Mouse (Mus musculus) bone marrow macrophage, adult 2 months (primary cell): ENCODE data around the gene Olfr1106. TPM values are rescaled to one million over a fixed set of nuclear protein-coding genes. Genes with fewer than 3 reads are reported as not detected.

Experiments used
- H3K27ac ChIP-seq: 2 replicates; pipeline ENCODE4 v1.5.1; 2012; ENCODE audit warnings: low read depth, low read length; ENCODE audit not compliant: insufficient read depth
- H3K4me1 ChIP-seq: 2 replicates; pipeline ENCODE4 v1.6.1; 2012; ENCODE audit warnings: low read length; ENCODE audit not compliant: control insufficient read depth, insufficient read depth
- H3K4me3 ChIP-seq: 2 replicates; pipeline ENCODE4 v1.5.1; 2012; ENCODE audit warnings: mild to moderate bottlenecking, low read length, moderate library complexity; ENCODE audit not compliant: insufficient read depth
- CTCF ChIP-seq: IDR thresholded peaks from 2 replicates; pipeline ENCODE4 v1.5.1; 2012; ENCODE audit warnings: low read depth, mild to moderate bottlenecking, low read length, moderate library complexity
- POLR2A ChIP-seq: IDR thresholded peaks from 2 replicates; pipeline ENCODE4 v1.6.1; 2012; ENCODE audit warnings: mild to moderate bottlenecking, low read depth, low read length, borderline replicate concordance
- polyA plus RNA-seq: library from polyadenylated mRNA; stranded (reverse); fragments of >200 nt; gene quantifications from 2 replicates; pipeline ENCODE4 v1.2.4, GENCODE M21; 2012; ENCODE audit not compliant: missing spikeins, insufficient read depth, insufficient read length

Gene Olfr1106
- polyA plus RNA-seq, result not detected in 2 replicates

GRCm38 (mm10) chr2:87052173-87052572 lies at the start of gene Olfr1106:
Gene Olfr1106 (minus strand): TSS chr2:87052273.
- Histone ChIP-seq H3K4me3 (no peak within 1 kb of the TSS), H3K4me1 (no peaks in the 10 kb centered on the region), H3K27ac (no peak within 1 kb of the TSS)
- no peak for TF ChIP-seq CTCF
- TF ChIP-seq POLR2A, result no peak

- no peak within 1 kb of the TSS for H3K4me3 ChIP-seq
- no peak within 1 kb of the TSS for H3K27ac ChIP-seq
- no peak for TF ChIP-seq CTCF
- no peak for TF ChIP-seq POLR2A
- no peaks in the 10 kb centered on the region for H3K4me1 ChIP-seq
These were observed 43.8 kb upstream of the Olfr1106 start, which contains the start of gene Olfr1109 for GRCm38 (mm10) chr2:87095908-87096307. Gene Olfr1109 (minus strand): TSS chr2:87096008.

- no peak within 1 kb of the TSS for H3K27ac ChIP-seq
- TF ChIP-seq POLR2A (no peak), CTCF (no peak)
These were observed 23.6 kb upstream of the Olfr1106 start, which contains the start of gene Olfr1107 for GRCm38 (mm10) chr2:87075717-87076116. Gene Olfr1107 (minus strand): TSS chr2:87075817.

GRCm38 (mm10) chr2:87036431-87036830 lies 15.6 kb downstream of the Olfr1106 start, which contains the start of gene Olfr1105:
Gene Olfr1105 (minus strand): TSS chr2:87036531.
- no peak within 1 kb of the TSS for H3K4me3 ChIP-seq
- no peak for TF ChIP-seq POLR2A
- TF ChIP-seq CTCF, result no peak
- H3K4me1 ChIP-seq, result no peaks in the 10 kb centered on the region
- H3K27ac ChIP-seq, result no peak within 1 kb of the TSS

More at GRCm38 (mm10) chr2:87075717-87076116, 23.6 kb upstream of the Olfr1106 start, which contains the start of gene Olfr1107:
- no peaks in the 10 kb centered on the region for H3K4me1 ChIP-seq
- no peak within 1 kb of the TSS for H3K4me3 ChIP-seq

GRCm38 (mm10) chr2:87026980-87027379 lies 25.1 kb downstream of the Olfr1106 start, which contains the start of gene Olfr1104:
Gene Olfr1104 (minus strand): TSS chr2:87027080.
- Histone ChIP-seq H3K4me3 (no peak within 1 kb of the TSS), H3K27ac (no peak within 1 kb of the TSS), H3K4me1 (no peaks in the 10 kb centered on the region)
- no peak for TF ChIP-seq CTCF
- no peak for TF ChIP-seq POLR2A

GRCm38 (mm10) chr2:86998098-86998497 lies 54.0 kb downstream of the Olfr1106 start, which contains the start of gene Olfr1102:
Gene Olfr1102 (plus strand): TSS chr2:86998398.
- Histone ChIP-seq H3K4me1 (no peaks in the 10 kb centered on the region), H3K4me3 (no peak within 1 kb of the TSS), H3K27ac (no peak within 1 kb of the TSS)
- TF ChIP-seq POLR2A, result no peak
- no peak for TF ChIP-seq CTCF

Other genes with a start within 250 kb of the Olfr1106 start
- not detected in 2 replicates for gene Olfr141, start 242.3 kb downstream of the Olfr1106 start, polyA plus RNA-seq
- gene Olfr1094, start 227.6 kb downstream of the Olfr1106 start, polyA plus RNA-seq, result not detected in 2 replicates
- not detected in 2 replicates for gene Olfr1095, start 200.6 kb downstream of the Olfr1106 start, polyA plus RNA-seq
- gene Gm13723, start 177.5 kb downstream of the Olfr1106 start, polyA plus RNA-seq, result not detected in 2 replicates
- gene Olfr1097, start 160.1 kb downstream of the Olfr1106 start, polyA plus RNA-seq, result 0.17 TPM in 1 of 2 replicates, not detected in the other
- gene Olfr1098, start 127.7 kb downstream of the Olfr1106 start, polyA plus RNA-seq, result not detected in 2 replicates
- gene Olfr1099, start 91.6 kb downstream of the Olfr1106 start, polyA plus RNA-seq, result not detected in 2 replicates
- gene Olfr1100, start 72.3 kb downstream of the Olfr1106 start, polyA plus RNA-seq, result not detected in 2 replicates
- not detected in 2 replicates for gene Olfr1101, start 61.1 kb downstream of the Olfr1106 start, polyA plus RNA-seq
- not detected in 2 replicates for gene Olfr1102, start 53.9 kb downstream of the Olfr1106 start, polyA plus RNA-seq
- not detected in 2 replicates for gene Olfr1104, start 25.2 kb downstream of the Olfr1106 start, polyA plus RNA-seq
- not detected in 2 replicates for gene Olfr1105, start 15.7 kb downstream of the Olfr1106 start, polyA plus RNA-seq
- gene Olfr1107, start 23.5 kb upstream of the Olfr1106 start, polyA plus RNA-seq, result not detected in 2 replicates
- gene Olfr1109, start 43.7 kb upstream of the Olfr1106 start, polyA plus RNA-seq, result 0.33 TPM in 1 of 2 replicates, not detected in the other
- not detected in 2 replicates for gene Olfr259, start 62.3 kb upstream of the Olfr1106 start, polyA plus RNA-seq
- gene Olfr1110, start 88.0 kb upstream of the Olfr1106 start, polyA plus RNA-seq, result not detected in 2 replicates
- gene Olfr1111, start 100.4 kb upstream of the Olfr1106 start, polyA plus RNA-seq, result not detected in 2 replicates
- not detected in 2 replicates for gene Olfr1112, start 135.5 kb upstream of the Olfr1106 start, polyA plus RNA-seq
- not detected in 2 replicates for gene Olfr1113, start 156.7 kb upstream of the Olfr1106 start, polyA plus RNA-seq
- gene Olfr1115, start 195.7 kb upstream of the Olfr1106 start, polyA plus RNA-seq, result not detected in 2 replicates
- gene Olfr1116, start 215.3 kb upstream of the Olfr1106 start, polyA plus RNA-seq, result not detected in 2 replicates